Mouse (Mus musculus): ENCODE results near the gene Garnl3. TPM values are rescaled to one million over a fixed set of nuclear protein-coding genes. Genes with fewer than 3 reads are reported as not detected.
A peak's percentile ranks its signal among the peaks of the same experiment; 100 is the strongest.

Gene Garnl3
- polyA plus RNA-seq, 1 experiment from 2014 or later = 6.3 TPM

- Histone ChIP-seq H3K4me3 (ENCODE audit: low read depth, low read length) (no peak overlapping the region), H3K4me2 (replicated peaks; ENCODE audit: low read depth) (no peak overlapping the region), H3K9me3 (ENCODE audit: control insufficient read depth) (no peaks in the 10 kb centered on the region), H3K4me1 (replicated peaks; ENCODE audit: control insufficient read depth, insufficient read depth, low read length) (no peaks in the 10 kb centered on the region), H3K36me3 (ENCODE audit: control insufficient read depth, insufficient read depth) (peaks cover 25% of the 10 kb centered on the region), H3K9ac (ENCODE audit: low read depth, low read length) (no peak overlapping the region), H3K27ac (ENCODE audit: low read depth, low read length) (no peak overlapping the region), H3K27me3 (replicated peaks; ENCODE audit: control insufficient read depth, insufficient read depth, low read length) (no peaks in the 10 kb centered on the region)
- no peak for ATAC-seq
- 88% methylated on average over 8 of the region's 8 CpGs for WGBS
- no peak for TF ChIP-seq CTCF (IDR thresholded peaks at IDR 0.05; ENCODE audit: low read depth)
Observed at GRCm38 (mm10) chr2:32974216-32974615, 157.2 kb downstream of the Garnl3 start.

GRCm38 (mm10) chr2:32971235-32971634 is 160.2 kb downstream of the Garnl3 start:
- 62% methylated on average over 9 of the region's 9 CpGs for WGBS
- Histone ChIP-seq H3K4me2 (replicated peaks; ENCODE audit: low read depth) (no peak overlapping the region), H3K27ac (ENCODE audit: low read depth, low read length) (no peak overlapping the region), H3K9me3 (ENCODE audit: control insufficient read depth) (no peaks in the 10 kb centered on the region), H3K36me3 (ENCODE audit: control insufficient read depth, insufficient read depth) (peaks cover 20% of the 10 kb centered on the region), H3K27me3 (replicated peaks; ENCODE audit: control insufficient read depth, insufficient read depth, low read length) (no peaks in the 10 kb centered on the region), H3K4me1 (replicated peaks; ENCODE audit: control insufficient read depth, insufficient read depth, low read length) (peaks cover 8% of the 10 kb centered on the region; the same call in 1 of the 2 replicates), H3K9ac (ENCODE audit: low read depth, low read length) (no peak overlapping the region), H3K4me3 (ENCODE audit: low read depth, low read length) (no peak overlapping the region)
- TF ChIP-seq CTCF (IDR thresholded peaks at IDR 0.05; ENCODE audit: low read depth) = no peak
- ATAC-seq = no peak

DNA sequence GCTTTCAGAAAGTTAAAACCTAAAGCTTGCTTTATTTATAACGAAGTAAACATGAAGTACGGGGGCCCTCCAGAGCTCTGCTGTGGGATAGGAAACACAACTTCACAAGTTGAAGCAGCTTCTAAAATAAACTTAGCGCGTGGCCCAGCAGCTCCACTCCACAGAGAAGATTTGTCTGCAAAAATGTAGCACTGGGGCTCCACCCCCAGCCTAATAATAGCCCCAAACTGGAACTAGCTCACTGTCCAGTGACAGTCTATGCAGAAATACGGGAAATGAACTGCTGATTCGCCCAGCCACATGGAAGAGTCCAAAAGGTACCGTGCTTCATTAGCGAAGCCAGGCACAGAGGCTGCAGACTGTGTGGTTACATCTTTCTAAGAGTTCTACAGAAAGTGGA is 162.1 kb downstream of the Garnl3 start:
- H3K4me1 ChIP-seq (replicated peaks; ENCODE audit: control insufficient read depth, insufficient read depth, low read length) = peaks cover 8% of the 10 kb centered on the region; the same call in 1 of the 2 replicates
- no peaks in the 10 kb centered on the region for H3K9me3 ChIP-seq (ENCODE audit: control insufficient read depth)
- peaks cover 19% of the 10 kb centered on the region for H3K36me3 ChIP-seq (ENCODE audit: control insufficient read depth, insufficient read depth)
- no peak overlapping the region for H3K4me2 ChIP-seq (replicated peaks; ENCODE audit: low read depth)
- no peak overlapping the region for H3K4me3 ChIP-seq (ENCODE audit: low read depth, low read length)
- no peak overlapping the region for H3K27ac ChIP-seq (ENCODE audit: low read depth, low read length)
- no peaks in the 10 kb centered on the region for H3K27me3 ChIP-seq (replicated peaks; ENCODE audit: control insufficient read depth, insufficient read depth, low read length)
- H3K9ac ChIP-seq (ENCODE audit: low read depth, low read length) = no peak overlapping the region
- whole genome bisulfite sequencing = 74% methylated on average over 8 of the region's 8 CpGs
- no peak for TF ChIP-seq CTCF (IDR thresholded peaks at IDR 0.05; ENCODE audit: low read depth)
- no peak for ATAC-seq

- Histone ChIP-seq H3K27ac (ENCODE audit: low read depth, low read length) (no peak overlapping the region), H3K9ac (ENCODE audit: low read depth, low read length) (no peak overlapping the region), H3K27me3 (replicated peaks; ENCODE audit: control insufficient read depth, insufficient read depth, low read length) (no peaks in the 10 kb centered on the region), H3K36me3 (ENCODE audit: control insufficient read depth, insufficient read depth) (peaks cover 19% of the 10 kb centered on the region), H3K9me3 (ENCODE audit: control insufficient read depth) (no peaks in the 10 kb centered on the region), H3K4me3 (ENCODE audit: low read depth, low read length) (no peak overlapping the region), H3K4me2 (replicated peaks; ENCODE audit: low read depth) (no peak overlapping the region), H3K4me1 (replicated peaks; ENCODE audit: control insufficient read depth, insufficient read depth, low read length) (peaks cover 8% of the 10 kb centered on the region; the same call in 1 of the 2 replicates)
- no peak for TF ChIP-seq CTCF (IDR thresholded peaks at IDR 0.05; ENCODE audit: low read depth)
- no peak for ATAC-seq
- 85% methylated on average over 9 of the region's 9 CpGs for WGBS
Observed at GRCm38 (mm10) chr2:32968024-32968614, 163.3 kb downstream of the Garnl3 start.

- under 1% methylated on average over 55 of the region's 55 CpGs for WGBS
- peak; percentile 85 for ATAC-seq
- no peaks in the 10 kb centered on the region for H3K27me3 ChIP-seq (replicated peaks; ENCODE audit: control insufficient read depth, insufficient read depth, low read length)
Observed at GRCm38 (mm10) chr2:32966689-32967631, 164.5 kb downstream of the Garnl3 start.

GRCm38 (mm10) chr2:32966184-32966688 is 165.2 kb downstream of the Garnl3 start:
- TF ChIP-seq CTCF (IDR thresholded peaks at IDR 0.05; ENCODE audit: low read depth) = no peak
- Histone ChIP-seq H3K9me3 (ENCODE audit: control insufficient read depth) (no peaks in the 10 kb centered on the region), H3K27me3 (replicated peaks; ENCODE audit: control insufficient read depth, insufficient read depth, low read length) (no peaks in the 10 kb centered on the region), H3K27ac (ENCODE audit: low read depth, low read length) (peak overlapping the region; percentile 97), H3K4me2 (replicated peaks; ENCODE audit: low read depth) (peak overlapping the region; percentile 94), H3K36me3 (ENCODE audit: control insufficient read depth, insufficient read depth) (peaks cover 20% of the 10 kb centered on the region), H3K4me3 (ENCODE audit: low read depth, low read length) (peak overlapping the region; percentile 51), H3K9ac (ENCODE audit: low read depth, low read length) (peak overlapping the region; percentile 78), H3K4me1 (replicated peaks; ENCODE audit: control insufficient read depth, insufficient read depth, low read length) (peaks cover 8% of the 10 kb centered on the region)
- WGBS = 8% methylated on average over 13 of the region's 13 CpGs
- peak; percentile 10; the same call in 1 of the 2 replicates for ATAC-seq

More at GRCm38 (mm10) chr2:32966689-32967631, 164.5 kb downstream of the Garnl3 start:
- peak; percentile 85 for TF ChIP-seq CTCF (IDR thresholded peaks at IDR 0.05; ENCODE audit: low read depth)
- Histone ChIP-seq H3K4me3 (ENCODE audit: low read depth, low read length) (peak overlapping the region; percentile 51), H3K4me2 (replicated peaks; ENCODE audit: low read depth) (peak overlapping the region; percentile 94), H3K9ac (ENCODE audit: low read depth, low read length) (peak overlapping the region; percentile 78), H3K4me1 (replicated peaks; ENCODE audit: control insufficient read depth, insufficient read depth, low read length) (peaks cover 8% of the 10 kb centered on the region; the same call in 1 of the 2 replicates), H3K9me3 (ENCODE audit: control insufficient read depth) (no peaks in the 10 kb centered on the region), H3K27ac (ENCODE audit: low read depth, low read length) (peak overlapping the region; percentile 97), H3K36me3 (ENCODE audit: control insufficient read depth, insufficient read depth) (peaks cover 20% of the 10 kb centered on the region)

All from intestine, postnatal 0 days (tissue).